Mouse (Mus musculus) yolk sac, embryonic 10.5 days (tissue): ENCODE results near the gene Gm49027.
"Not testable (repeated sequence)": the region's sequence is repeated elsewhere in the genome, so short reads cannot be mapped to it uniquely, and the experiment has no call there.

Experiments
- DNase-seq: peaks from one replicate; pipeline ENCODE4 v3.0.0-alpha.2; 2017; ENCODE audit warnings: low spot score

The Gm49027 gene

DNA sequence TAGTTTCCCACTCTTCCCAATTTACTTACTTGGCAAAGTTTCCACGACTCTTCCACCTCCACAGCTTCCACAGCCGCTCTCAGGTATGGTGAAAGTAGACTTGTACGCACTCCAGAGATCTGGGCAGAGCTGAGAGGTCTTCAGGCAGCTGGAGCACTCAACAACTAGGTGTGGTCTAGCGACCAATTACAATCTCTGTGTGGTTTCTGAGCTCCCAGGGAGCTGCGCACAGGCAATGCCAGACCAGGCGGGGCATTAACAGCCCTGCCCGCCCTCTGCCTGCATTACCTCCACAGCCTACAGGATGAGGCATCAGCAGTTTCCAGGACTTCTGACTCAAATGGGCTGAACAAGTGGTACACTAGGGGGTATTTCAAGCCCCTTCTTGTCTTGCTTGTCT lies at the start of gene Gm49027:
Gm49027 (minus strand) TSS at position 208 of the 400 bp plus-strand sequence.
- no peak for DNase-seq

DNA sequence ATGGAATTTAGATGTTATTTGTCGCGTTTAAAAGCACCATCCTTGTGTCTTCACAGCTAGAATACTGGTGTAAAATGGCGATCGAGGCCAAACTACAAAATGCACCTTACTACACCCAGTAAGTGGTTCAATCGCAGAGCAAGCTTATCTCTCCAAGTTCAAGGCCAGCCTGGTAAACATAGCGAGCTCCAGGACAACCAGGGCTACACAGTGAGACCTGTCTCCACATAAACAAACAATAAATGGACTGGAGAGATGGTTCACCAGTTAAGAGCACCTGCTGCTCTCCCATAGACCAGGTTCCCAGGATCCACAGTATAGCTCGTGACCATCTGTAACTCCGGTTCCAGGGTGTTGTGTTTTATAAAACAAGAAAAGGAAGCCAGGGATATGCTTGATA lies 48.1 kb upstream of the Gm49027 start:
- peak; percentile 24 for DNase-seq

DNA sequence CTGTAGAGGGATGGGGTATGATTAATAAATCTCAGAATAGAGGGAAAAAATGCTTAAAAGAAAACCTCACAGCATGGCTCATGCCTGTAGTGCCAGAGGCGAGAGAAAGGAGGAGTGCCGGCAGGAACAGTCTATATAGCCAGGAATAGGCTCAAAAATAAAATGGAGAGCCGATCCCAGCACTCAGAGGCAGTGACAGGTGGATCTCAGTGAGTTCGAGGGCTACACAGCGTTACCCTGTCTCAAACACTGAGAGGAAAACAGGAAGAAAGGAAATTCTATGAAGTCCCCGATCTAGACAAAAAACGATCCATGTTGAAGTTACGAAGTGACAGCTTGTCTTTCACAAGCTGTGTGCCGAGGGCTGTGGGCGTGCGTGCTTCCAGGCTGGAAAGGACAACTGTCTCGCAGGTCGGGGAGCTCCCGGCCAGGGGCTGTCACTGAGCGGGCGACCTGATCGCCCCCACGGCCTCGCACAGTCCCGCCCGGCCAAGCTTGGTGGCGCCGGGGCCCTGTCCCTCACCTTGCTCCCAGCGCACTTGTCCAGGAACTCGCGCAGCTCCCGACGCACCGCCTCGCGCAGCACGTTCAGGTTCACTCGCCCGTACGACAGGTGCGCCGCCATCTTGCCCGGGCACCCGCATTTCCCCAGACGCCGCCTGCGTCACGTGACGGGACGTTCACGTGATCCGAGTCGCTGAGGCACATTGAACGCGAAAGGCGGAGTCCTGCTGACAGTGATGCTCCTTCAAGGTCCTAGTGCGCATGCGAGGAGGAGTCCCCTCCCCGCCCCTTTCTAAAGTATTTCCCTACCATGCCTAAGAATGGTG lies 47.3 kb upstream of the Gm49027 start, which contains the start of gene Vps33a:
Vps33a (minus strand) TSS at position 682 of the 830 bp plus-strand sequence.
- peak; percentile 97 for DNase-seq

DNA sequence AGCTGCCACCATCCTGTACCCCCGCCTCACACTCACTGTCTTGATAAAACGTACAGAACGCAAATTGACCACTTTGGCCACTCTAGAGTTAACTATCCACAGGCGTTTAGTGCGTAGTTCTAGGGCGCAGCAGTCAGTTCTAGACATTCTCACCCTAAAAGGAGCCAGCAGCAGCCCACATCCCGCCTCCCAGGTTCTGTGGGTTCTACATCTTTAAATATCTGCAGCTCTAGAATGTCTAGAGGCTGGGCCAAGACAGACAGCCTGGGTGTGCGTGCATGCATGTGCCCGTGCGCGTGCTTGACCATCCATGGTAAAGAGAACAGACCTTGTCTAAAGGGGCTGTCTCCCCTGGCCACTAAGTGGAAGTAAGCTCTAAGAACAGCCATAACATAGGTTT lies 35.8 kb upstream of the Gm49027 start:
- no peak for DNase-seq

DNA sequence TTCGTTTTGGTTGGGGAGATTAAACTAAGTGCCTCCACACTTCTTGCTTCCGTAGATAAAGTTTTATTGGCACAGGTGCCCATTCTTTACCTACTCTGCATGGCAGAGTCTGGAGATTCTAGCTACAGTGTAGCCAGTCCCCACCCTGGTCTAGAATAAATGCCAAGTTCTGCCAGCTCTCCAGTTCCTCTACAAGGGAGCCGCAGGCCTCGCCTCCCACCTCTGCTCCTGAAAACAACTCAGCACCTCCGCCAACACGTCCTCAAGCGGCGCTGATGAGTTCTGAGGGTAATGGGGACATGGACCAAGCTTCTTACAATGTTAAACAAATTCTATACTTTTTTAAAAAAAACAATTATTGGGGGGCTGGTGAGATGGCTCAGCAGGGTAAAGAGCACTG lies 34.3 kb upstream of the Gm49027 start:
- DNase-seq, result no peak

DNA sequence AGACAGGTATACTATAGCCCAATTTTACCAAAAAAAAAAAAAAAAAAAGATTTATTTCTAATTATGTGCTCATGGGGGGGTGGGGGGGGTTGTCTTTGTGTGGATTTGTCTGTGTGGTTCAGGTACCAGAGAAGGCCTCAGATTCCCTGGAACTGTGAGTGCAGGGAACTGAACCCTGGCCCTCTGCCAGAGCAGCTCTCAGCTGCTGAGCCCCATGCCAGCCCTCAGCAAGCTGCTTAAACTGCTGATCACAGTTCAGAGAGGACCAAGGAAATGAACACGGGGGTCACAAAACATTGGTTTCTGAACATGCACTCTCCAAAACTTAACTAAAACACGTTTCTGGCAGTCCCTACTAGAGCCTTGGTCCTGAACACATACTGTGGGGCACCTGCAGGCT lies 31.2 kb upstream of the Gm49027 start:
- no peak for DNase-seq

DNA sequence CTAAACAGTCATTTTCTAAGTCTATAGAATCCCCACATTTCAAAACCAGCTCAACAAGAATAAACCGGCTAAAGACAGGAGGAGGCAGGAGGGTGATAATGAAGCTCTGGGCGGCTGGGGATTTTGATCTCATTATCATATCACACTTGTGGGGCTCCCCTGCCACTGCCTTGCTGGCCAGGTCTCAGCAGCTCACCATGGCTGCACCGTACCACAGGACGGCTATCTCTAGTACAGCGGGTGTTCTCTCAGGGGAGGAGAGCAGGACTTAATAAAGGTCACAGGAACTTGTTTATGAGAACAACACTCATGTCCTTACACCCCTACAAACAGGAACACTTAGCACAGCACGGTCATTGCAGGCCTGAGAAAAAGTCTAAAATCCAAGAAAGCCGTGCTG lies 30.4 kb upstream of the Gm49027 start:
- no peak for DNase-seq

DNA sequence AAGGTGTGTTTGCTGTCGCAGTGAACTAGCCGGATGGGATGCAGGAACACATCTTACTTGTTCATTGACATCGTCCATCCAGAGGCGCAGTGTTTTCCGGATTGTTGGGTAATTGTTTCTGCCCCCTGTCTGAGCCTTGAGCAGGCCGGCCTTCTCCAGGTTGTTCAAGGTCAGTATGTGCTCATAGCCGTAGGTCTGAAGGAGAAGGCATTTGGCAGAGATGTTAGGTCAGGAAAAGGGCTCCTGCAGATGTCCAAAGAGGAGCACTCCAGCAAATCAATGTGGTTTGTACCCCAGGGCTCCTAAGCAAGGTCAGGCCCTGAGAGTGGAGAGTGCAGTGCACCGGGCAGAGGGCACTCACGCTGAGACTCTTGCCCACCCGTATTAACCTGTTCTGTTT lies 8.5 kb upstream of the Gm49027 start:
- no peak for DNase-seq

DNA sequence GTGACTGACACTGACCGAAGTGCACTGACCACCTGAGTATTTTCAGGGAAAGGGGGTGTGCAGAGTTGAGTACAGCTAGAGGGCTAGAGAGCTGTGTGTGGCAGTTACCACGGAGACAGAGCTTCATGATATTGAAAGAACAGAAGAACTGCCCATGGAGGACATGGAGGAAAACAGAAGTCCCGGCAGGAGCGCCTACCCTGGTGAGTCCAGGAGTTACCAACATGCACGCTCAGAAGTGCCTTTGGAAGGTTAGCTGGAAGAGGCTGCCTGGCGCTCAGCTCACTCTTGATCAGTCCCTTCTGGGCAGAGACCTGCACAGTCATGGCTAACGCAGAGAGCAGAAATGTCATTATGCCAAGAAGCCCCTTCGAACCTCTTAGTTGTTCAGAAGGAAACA lies 4.8 kb upstream of the Gm49027 start:
- DNase-seq, result no peak

DNA sequence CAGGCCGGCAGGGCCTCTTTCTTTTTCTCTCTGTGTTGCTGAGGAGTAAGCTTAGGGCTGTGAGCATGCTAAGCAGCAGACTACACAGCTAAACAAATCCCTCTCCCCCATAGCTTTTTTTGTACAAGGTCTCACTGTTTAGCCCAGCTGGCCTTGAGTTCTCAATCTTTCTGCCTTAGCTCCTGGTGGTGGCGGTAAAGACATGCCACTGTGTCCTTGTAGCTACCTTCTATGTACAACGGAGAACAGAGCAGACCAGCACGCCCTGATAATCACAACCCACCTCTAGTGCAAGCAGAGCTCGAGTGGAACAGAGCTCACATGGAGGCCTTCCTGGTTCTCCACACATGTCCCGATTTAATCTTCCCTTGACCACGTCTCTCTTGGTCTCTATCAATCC lies 3.4 kb upstream of the Gm49027 start:
- no peak for DNase-seq

DNA sequence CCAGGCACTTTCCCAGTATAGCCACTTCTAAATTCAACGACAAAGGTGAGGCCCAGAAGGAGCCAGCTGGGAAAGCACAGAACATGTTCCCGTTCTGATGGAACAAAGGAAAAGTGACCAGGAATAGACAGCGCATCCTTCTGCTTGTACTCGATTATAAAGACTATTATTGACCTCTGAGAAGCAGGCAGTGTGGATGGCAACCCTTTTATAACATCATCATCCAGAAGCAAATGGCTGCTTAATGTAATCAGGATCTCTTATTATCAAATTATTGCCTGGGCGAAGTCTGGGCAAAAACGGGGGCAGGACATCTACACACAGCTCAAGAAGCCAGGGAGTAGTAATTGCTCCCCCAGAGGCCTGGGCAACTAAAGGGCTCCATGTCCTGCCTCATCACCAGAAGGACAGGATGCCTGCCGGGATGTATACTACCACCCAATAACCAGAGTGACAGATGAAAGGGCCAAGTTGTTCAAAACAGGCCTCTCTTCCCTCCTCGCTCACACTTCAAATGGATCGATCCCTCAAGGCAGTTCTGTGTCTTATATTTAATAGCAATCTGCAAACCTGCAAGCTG lies 718 bp upstream of the Gm49027 start:
- no peak for DNase-seq

DNA sequence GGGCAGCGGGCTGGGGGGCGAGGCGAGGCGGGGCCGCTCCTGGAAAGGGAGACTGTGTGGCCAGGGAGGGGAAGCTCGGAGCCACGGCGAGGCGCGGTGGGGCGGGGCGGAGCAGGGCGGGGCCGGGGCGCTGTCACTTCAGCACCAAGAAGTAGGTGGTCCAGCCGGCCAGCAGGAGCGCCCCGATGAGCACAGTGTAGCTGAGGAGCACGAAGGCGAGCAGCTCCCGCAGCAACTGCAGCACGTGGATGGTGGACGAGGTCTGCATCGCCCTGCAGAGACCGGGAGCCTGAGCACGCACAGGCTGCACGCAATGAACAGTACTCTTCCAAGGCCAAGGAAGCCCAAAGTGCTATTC lies 916 bp downstream of the Gm49027 start:
- no peak for DNase-seq

DNA sequence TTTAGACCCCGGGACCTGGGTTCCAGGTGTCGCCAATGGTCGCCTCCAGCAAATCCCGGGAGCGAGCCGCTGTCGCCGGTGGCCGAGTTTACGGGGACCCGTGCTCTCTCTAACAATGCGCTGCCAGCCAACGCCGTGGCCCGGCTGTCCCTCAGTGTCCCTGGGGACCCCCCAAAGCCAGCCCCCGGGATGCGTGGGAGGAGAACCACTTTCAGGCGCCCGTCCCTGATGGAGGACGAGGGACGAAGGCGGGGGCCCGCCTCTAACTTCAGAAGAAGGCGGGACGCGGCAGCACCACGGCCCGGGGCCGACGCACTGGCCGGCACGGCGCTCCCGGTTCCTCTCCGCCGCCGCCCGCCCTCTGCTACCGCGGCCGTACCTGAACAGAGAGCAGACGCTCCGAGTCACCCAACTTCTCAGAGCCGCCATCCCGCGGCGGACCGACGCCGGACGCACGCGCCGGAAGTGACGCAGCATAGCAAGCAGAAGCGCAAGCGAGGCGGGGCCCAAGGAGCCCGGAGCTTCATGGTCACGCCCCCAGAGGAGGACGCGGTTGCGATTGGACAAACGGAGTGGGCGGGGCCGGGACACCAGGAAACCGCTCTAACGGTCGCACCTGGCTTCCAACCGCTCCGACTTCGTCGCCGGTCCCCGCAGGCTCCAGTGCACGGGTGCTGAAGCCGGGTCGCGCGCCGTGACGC lies 1.4 kb downstream of the Gm49027 start, which contains the start of gene Diablo:
Diablo (minus strand) TSS at position 485 of the 701 bp plus-strand sequence.
- DNase-seq, result peak; percentile 98

DNA sequence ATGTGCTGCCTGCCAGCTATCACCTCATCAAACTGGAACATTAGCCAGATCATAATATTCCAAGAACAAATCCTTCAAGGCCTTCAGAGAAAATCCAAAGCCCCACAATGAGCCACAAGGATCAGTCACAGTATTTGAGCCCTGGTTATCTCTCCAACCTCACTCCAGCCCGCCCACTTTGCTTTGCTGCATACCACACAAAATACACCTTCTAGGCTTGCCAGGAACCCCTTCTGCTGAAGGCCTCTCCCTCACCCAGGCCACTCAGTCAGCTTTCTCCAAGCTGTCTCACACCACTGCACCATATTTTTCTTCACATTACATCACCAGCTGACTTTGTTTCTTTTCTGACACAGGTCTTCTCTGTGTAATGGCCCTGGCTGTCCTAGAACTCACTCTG lies 3.1 kb downstream of the Gm49027 start:
- DNase-seq, result no peak

DNA sequence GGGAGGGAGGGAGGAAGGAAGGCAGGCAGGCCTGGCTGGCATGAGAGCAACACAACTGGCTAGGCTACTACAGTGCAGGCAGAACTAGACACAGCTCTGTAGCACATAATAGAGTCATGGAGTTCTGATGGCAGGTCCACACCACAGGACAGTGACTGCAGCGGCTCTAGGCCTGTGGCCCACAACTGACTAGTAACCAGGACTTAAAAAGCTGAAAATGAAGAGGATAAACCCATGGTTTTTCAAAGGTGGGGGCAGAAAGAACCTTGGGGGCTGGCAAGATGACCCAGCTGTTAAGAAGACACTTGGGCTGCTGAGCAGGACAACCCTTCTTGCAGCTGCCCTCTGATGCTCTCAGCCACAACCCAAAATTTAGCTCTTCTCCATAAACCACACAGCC lies 3.7 kb downstream of the Gm49027 start:
- no peak for DNase-seq

DNA sequence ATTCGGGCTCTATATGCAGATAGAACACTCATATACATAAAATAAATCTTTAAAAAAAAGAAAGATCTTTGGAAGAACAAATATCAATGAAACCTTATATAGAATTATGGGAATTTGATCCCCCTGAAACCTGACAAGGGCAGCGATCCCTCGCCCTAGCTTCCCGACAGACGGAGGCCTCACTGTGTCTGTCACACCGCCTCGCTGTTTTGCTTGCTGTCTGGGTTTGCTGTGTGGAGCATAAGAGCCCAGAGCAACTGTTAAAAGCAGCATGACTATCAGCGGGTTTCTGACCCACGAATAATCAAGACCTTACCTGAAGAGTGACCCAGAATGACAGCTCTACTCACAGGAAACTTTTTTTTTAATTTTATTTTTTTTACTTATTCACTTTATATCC lies 4.6 kb downstream of the Gm49027 start:
- DNase-seq, result no peak

DNA sequence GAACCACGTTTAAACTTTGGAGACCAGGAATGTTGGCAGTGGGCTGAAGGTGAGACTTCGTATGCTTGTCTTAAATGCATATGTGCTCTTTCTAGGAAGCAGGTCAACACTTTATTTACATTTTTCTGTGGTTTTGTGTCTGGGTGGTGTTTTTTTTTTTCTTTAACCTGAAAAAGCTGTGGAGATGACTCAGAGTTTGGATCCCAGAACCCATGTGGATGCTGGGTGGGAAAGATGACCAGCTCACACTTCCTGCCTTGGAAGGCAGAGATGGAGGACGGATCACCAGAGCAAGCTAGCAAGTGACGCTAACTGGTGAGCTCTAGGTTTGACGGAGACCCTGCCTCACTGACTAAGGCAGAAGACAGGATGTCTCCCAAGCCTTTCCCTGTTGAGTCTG lies 10.4 kb downstream of the Gm49027 start:
- DNase-seq, result no peak

DNA sequence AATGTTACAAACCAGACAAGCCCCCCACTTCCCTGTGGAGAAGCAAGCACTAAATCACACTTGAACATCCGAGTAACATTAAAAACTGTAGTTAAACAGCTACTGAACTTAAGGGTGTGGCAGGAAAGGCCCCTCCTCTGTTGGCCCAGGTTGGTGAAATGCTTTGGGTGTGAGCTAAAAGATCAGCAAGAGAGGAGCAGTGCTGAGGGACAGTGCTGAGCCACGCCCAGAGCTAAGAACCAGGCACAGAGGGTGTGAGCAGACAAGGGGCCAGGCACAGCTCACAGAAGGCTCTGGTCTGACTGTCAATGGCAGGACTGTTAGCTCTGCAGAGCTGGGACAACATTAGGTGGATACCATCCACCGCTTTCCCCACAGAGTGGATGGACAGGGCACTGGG lies 13.2 kb downstream of the Gm49027 start:
- DNase-seq, result no peak

DNA sequence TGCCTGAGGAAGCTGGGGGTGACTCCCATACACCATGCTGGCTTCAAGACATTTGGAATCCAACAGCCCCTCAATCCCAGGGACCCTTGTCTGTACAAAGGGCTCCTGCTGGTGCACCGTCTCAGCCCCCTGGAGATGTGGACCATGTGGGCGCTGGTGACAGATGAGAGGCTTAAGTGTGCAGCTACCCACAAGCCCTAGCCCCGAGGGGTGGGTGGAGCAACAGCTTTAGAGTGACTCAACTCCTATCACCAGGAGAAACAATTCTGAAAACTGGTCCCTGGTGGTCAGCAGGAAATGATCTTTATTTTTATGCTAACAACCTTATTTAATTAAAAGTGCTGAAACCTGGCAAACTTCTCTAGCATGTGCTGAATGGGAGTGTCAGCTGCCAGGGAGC lies 13.9 kb downstream of the Gm49027 start:
- DNase-seq, result not testable (repeated sequence)

DNA sequence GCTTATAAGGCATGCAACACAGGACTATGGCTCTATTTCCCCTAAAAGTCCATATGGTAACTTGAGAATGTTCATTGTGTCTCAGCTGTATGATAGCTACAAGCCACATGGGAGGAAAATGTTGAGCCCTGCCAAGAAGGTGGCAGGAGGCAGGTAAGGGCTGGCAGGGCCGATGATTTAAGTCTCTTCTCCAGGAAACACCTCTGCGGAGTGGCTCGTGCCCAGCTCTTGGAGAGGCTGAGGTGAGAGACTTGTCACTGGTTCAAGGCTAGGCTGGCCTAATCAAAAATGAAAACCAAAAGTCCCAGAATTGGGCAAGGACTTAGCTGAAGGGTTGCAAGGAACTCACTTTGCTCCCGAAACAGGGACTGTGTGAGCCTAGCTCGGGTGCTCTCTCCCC lies 15.1 kb downstream of the Gm49027 start, which contains the start of gene B3gnt4:
B3gnt4 (plus strand) TSS at position 301 of the 400 bp plus-strand sequence.
- DNase-seq, result no peak

DNA sequence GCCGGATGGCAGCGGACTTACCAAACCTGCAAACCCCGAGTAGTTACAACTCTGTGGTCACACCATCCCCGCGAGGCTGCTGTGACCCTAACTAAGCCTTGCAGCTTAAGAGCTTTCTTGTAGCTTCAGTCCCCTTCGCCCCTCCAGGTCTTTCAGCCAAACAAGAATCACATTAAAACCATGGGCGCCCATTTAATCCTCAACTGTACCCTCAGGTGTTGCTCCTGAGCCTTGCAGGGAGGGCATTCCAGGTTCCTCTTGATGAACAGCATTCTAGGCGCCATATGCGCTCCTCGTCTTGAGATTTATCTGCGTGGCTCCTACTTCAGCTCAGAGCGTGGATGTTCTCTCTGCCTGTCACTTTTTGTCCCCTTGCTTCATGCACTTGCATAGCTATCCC lies 16.4 kb downstream of the Gm49027 start:
- DNase-seq, result no peak

DNA sequence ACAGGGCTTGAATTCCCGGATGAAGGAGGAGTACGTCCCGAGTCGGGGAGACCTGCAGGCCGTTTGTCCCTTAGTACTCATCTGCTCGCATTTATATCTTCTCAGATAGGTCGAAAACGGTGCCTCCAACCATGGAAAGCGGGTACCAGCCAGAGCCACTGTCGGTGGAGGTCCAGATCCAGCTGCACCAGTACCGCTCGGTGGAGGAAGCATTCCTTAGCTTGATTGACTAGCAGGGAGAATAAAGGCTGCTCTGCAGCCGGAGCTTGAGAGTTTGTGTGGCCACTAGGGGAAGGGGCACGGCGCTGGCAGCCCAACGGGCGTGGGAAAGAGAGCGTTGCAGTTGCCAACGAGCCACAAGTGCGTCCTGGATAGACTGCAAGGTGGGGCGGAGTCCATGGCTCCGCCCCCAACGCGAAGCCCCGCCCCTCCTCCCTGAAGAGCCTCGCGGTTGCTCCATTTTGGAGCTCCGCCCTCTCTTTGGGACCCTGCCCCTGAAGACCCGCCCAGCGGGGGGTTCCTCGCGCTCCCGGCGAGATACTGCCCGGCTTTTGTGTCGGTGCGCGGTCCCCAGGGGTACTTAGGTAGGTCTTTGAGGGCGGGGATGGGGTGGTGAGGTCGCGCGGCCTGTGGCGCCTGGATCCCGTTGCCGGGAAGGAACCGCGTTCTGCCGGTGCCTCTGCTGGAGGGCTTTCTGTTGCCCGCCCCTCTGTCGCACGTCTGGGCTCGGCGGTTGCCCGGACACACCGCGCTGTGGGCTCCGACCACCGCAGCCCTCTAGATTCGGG lies 17.2 kb downstream of the Gm49027 start:
- peak; percentile 86 for DNase-seq
